Comparison of ENCODE assay signal across 8 mouse cellular contexts in genomic region chr10:8323304-8323765, GRCm38 (mm10).
DNase-seq lines count a peak whose midpoint lies in the region; ATAC-seq lines count a peak whose summit lies in the region.

No protein-coding gene starts in this region.

- H3K4me1 ChIP-seq in limb, embryonic 11.5 days (ENCODE audit: control insufficient read depth, insufficient read depth, low read length), result no peaks in the 10 kb centered on the region
- no peaks in the 10 kb centered on the region; the same call in 1 of the 2 replicates for H3K4me1 ChIP-seq in neural tube, embryonic 15.5 days

- H3K9me3 ChIP-seq in limb, embryonic 11.5 days (ENCODE audit: control insufficient read depth, low read length), result no peaks in the 10 kb centered on the region
- H3K9me3 ChIP-seq in neural tube, embryonic 15.5 days (replicated peaks), result no peaks in the 10 kb centered on the region

- DNase-seq in kidney, adult 18-20 months, result peak; percentile 46
- DNase-seq in kidney, adult 11 months, result no peak
- DNase-seq in cerebellum, adult 11 months, result peak; percentile 66
- DNase-seq in forelimb bud, embryonic 11.5 days (ENCODE audit: low read depth, low spot score), result peak; percentile 67
- peak; percentile 83 for DNase-seq in limb, embryonic 11.5 days (ENCODE audit: low spot score)
- DNase-seq in thymus, postnatal 0 days (ENCODE audit: low spot score), result peak; percentile 57

- no peak overlapping the region for H3K4me2 ChIP-seq in limb, embryonic 11.5 days (ENCODE audit: low read depth, severe bottlenecking)
- H3K4me2 ChIP-seq in neural tube, embryonic 15.5 days, result no peak overlapping the region

- no peak overlapping the region for H3K9ac ChIP-seq in limb, embryonic 11.5 days (ENCODE audit: low read length)
- H3K9ac ChIP-seq in neural tube, embryonic 15.5 days (replicated peaks), result no peak overlapping the region

- WGBS in limb, embryonic 11.5 days, result 51% methylated on average over 2 of the region's 2 CpGs
- WGBS in neural tube, embryonic 15.5 days, result 36% methylated on average over 2 of the region's 2 CpGs

- H3K36me3 ChIP-seq in limb, embryonic 11.5 days (ENCODE audit: control insufficient read depth, insufficient read depth, low read length), result no peaks in the 10 kb centered on the region
- no peaks in the 10 kb centered on the region for H3K36me3 ChIP-seq in neural tube, embryonic 15.5 days

- H3K27me3 ChIP-seq in limb, embryonic 11.5 days (ENCODE audit: control insufficient read depth, insufficient read depth, low read length), result no peaks in the 10 kb centered on the region
- H3K27me3 ChIP-seq in neural tube, embryonic 15.5 days (replicated peaks), result no peaks in the 10 kb centered on the region

- ATAC-seq in inflammation-experienced regulatory T-cells, adult 6 months, result peak; percentile 61
- no peak for ATAC-seq in limb, embryonic 11.5 days (ENCODE audit: insufficient number of reproducible peaks, low FRiP score, low TSS enrichment, low read depth)
- peak; percentile 59; the same call in 1 of the 2 replicates for ATAC-seq in neural tube, embryonic 15.5 days (ENCODE audit: low FRiP score)

- no peak overlapping the region for H3K4me3 ChIP-seq in limb, embryonic 11.5 days (ENCODE audit: low read depth, low read length)
- H3K4me3 ChIP-seq in neural tube, embryonic 15.5 days (replicated peaks), result no peak overlapping the region

- H3K27ac ChIP-seq in limb, embryonic 11.5 days (replicated peaks; ENCODE audit: low read depth, low read length), result no peak overlapping the region
- H3K27ac ChIP-seq in neural tube, embryonic 15.5 days (replicated peaks), result no peak overlapping the region
